Mouse (Mus musculus) liver (tissue): ENCODE data around the gene Samd3.

Experiments
- DNase-seq: peaks from one replicate; pipeline ENCODE4 v3.0.0-alpha.2; 2020; ENCODE audit warnings: mixed read lengths

Gene Samd3

GRCm38 (mm10) chr10:26229488-26229887 is at the start of gene Samd3:
Gene Samd3 (plus strand): TSS chr10:26229707.
- no peak for DNase-seq

GRCm38 (mm10) chr10:26185289-26185688 is 44.2 kb upstream of the Samd3 start:
- DNase-seq: no peak

- no peak for DNase-seq
These were observed 38.7 kb upstream of the Samd3 start for GRCm38 (mm10) chr10:26190811-26191210.

GRCm38 (mm10) chr10:26194892-26195291 is 34.6 kb upstream of the Samd3 start:
- no peak for DNase-seq

- no peak for DNase-seq
These were observed 26.7 kb upstream of the Samd3 start for GRCm38 (mm10) chr10:26202708-26203368.

- no peak for DNase-seq
These were observed 8.8 kb upstream of the Samd3 start for GRCm38 (mm10) chr10:26220729-26221128.

- no peak for DNase-seq
These were observed 3.3 kb upstream of the Samd3 start for GRCm38 (mm10) chr10:26226241-26226640.

- DNase-seq: no peak
These were observed 2.8 kb upstream of the Samd3 start for GRCm38 (mm10) chr10:26226734-26227133.

GRCm38 (mm10) chr10:26228187-26228586 is 1.3 kb upstream of the Samd3 start:
- DNase-seq: no peak

GRCm38 (mm10) chr10:26232071-26232653 is 2.7 kb downstream of the Samd3 start:
- no peak for DNase-seq

- DNase-seq: no peak
These were observed 9.1 kb downstream of the Samd3 start for GRCm38 (mm10) chr10:26238559-26238958.

GRCm38 (mm10) chr10:26239090-26239489 is 9.6 kb downstream of the Samd3 start:
- no peak for DNase-seq

- no peak for DNase-seq
These were observed 13.7 kb downstream of the Samd3 start for GRCm38 (mm10) chr10:26243203-26243602.

- no peak for DNase-seq
These were observed 15.0 kb downstream of the Samd3 start for GRCm38 (mm10) chr10:26244466-26244865.

- no peak for DNase-seq
These were observed 20.1 kb downstream of the Samd3 start for GRCm38 (mm10) chr10:26249426-26250165.

GRCm38 (mm10) chr10:26259908-26260307 is 30.4 kb downstream of the Samd3 start:
- no peak for DNase-seq

- DNase-seq: no peak
These were observed 34.4 kb downstream of the Samd3 start for GRCm38 (mm10) chr10:26263744-26264459.

- DNase-seq: no peak
These were observed 45.9 kb downstream of the Samd3 start for GRCm38 (mm10) chr10:26275414-26275813.

- DNase-seq: no peak
These were observed 50.5 kb downstream of the Samd3 start for GRCm38 (mm10) chr10:26280009-26280408.

- no peak for DNase-seq
These were observed 57.6 kb downstream of the Samd3 start for GRCm38 (mm10) chr10:26287136-26287535.

GRCm38 (mm10) chr10:26297200-26297599 is 67.7 kb downstream of the Samd3 start:
- no peak for DNase-seq

- no peak for DNase-seq
These were observed 68.1 kb downstream of the Samd3 start for GRCm38 (mm10) chr10:26297626-26298025.

GRCm38 (mm10) chr10:26302336-26302735 is 72.8 kb downstream of the Samd3 start:
- no peak for DNase-seq
